Mouse (Mus musculus): Measurements from ENCODE around the gene Rack1.

DNA sequence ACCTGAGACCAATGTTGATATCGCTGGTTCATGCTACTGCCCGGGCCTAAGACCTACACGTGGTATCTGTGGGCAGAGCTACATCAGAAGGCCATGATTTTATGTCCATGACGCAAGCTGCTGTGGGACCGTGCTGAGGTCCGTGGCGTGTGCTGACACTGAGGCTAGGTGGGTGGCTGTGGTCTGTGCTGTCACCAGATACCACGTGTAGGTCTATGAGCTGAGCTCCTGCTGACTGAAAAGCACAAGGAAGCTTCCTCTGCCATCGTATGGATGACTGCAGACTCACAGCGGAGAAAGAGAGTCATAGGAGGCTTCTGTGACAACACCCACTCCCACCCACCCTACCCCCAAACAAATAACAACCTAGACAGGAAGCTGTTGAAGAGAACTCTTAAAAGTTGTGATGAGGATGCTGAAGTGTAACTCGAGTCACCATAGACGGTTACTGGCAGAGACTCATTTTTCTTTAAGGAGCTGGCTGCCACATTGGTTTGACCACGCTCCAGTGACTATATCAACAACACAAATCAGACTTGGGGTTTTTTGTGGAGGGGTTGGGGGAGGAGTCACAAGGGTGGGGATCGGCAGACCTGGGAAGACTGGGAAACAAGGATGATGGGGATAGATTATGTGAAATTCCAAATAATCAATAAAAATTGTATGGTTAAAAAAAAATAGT, 32.8 kb upstream of the Rack1 start:
- TF ChIP-seq CTCF (IDR thresholded peaks at IDR 0.05; ENCODE audit: insufficient read depth, low read length) (no peak), POLR2A (IDR thresholded peaks at IDR 0.05; ENCODE audit: borderline replicate concordance, extremely low read depth, low read depth, low read length) (no peak)
